Mouse (Mus musculus): Measurements from ENCODE around the gene Dna2. TPM values are rescaled to one million over a fixed set of nuclear protein-coding genes. Genes with fewer than 3 reads are reported as not detected.

Dna2 gene
- total RNA-seq, 2 experiments from 2014 or later = 3.7 to 6.7 TPM

- DNase-seq = peak; percentile 92
Observed at GRCm38 (mm10) chr10:62980039-62980954, 33.5 kb downstream of the Dna2 start, which contains the start of gene Rufy2. Rufy2 (plus strand) TSS chr10:62980223.

- no peak for DNase-seq
Observed at GRCm38 (mm10) chr10:62984072-62984471, 37.2 kb downstream of the Dna2 start.

GRCm38 (mm10) chr10:62984495-62984894 lies 37.7 kb downstream of the Dna2 start:
- DNase-seq = no peak

- DNase-seq = peak; percentile 45
Observed at GRCm38 (mm10) chr10:62987341-62987740, 40.5 kb downstream of the Dna2 start.

- DNase-seq = no peak
Observed at GRCm38 (mm10) chr10:62990636-62991035, 43.8 kb downstream of the Dna2 start.

GRCm38 (mm10) chr10:62993991-62994390 lies 47.2 kb downstream of the Dna2 start:
- no peak for DNase-seq

GRCm38 (mm10) chr10:63000584-63000983 lies 53.8 kb downstream of the Dna2 start:
- DNase-seq = no peak

- no peak for DNase-seq
Observed at GRCm38 (mm10) chr10:63003252-63003651, 56.4 kb downstream of the Dna2 start.

GRCm38 (mm10) chr10:63004556-63004955 lies 57.7 kb downstream of the Dna2 start:
- no peak for DNase-seq

- DNase-seq = no peak
Observed at GRCm38 (mm10) chr10:63008193-63008592, 61.4 kb downstream of the Dna2 start.

GRCm38 (mm10) chr10:63010268-63010667 lies 63.4 kb downstream of the Dna2 start:
- DNase-seq = no peak

GRCm38 (mm10) chr10:63011556-63011955 lies 64.7 kb downstream of the Dna2 start:
- DNase-seq = no peak

GRCm38 (mm10) chr10:63013476-63013875 lies 66.7 kb downstream of the Dna2 start:
- no peak for DNase-seq

- DNase-seq = no peak
Observed at GRCm38 (mm10) chr10:63014168-63014567, 67.3 kb downstream of the Dna2 start.

GRCm38 (mm10) chr10:63019304-63019703 lies 72.5 kb downstream of the Dna2 start:
- no peak for DNase-seq

- DNase-seq = no peak
Observed at GRCm38 (mm10) chr10:63021702-63022101, 74.9 kb downstream of the Dna2 start.

GRCm38 (mm10) chr10:63022541-63023120 lies 75.8 kb downstream of the Dna2 start:
- no peak for DNase-seq

- DNase-seq = peak; percentile 84
Observed at GRCm38 (mm10) chr10:63023121-63023748, 76.4 kb downstream of the Dna2 start.

Other genes starting within 250 kb of the Dna2 start
- gene Stox1, start 220.9 kb upstream of the Dna2 start, total RNA-seq (2021) = 1 to 10 TPM; 1.1 to 1.8 TPM
- gene Ccar1, start 154.7 kb upstream of the Dna2 start, total RNA-seq (2021) = 10 to 100 TPM; 67.4 to 75.2 TPM
- 10 to 100 TPM in 1 of 2 experiments, 1 to 10 TPM in 1; 7.3 to 12.8 TPM for gene Tet1, start 38.0 kb upstream of the Dna2 start, total RNA-seq (2021)
- 10 to 100 TPM; 41.5 to 45.3 TPM for gene Slc25a16, start 26.4 kb upstream of the Dna2 start, total RNA-seq (2021)
- gene Rufy2, start 33.2 kb downstream of the Dna2 start, total RNA-seq (2021) = 10 to 100 TPM; 14.8 to 30.7 TPM
- 10 to 100 TPM; 36.4 to 51.7 TPM for gene Hnrnph3, start 77.2 kb downstream of the Dna2 start, total RNA-seq (2021)
- 1 to 10 TPM; 3.2 to 6.4 TPM for gene Pbld2, start 77.3 kb downstream of the Dna2 start, total RNA-seq (2021)
- 10 to 100 TPM; 13.0 to 31.0 TPM for gene Pbld1, start 113.1 kb downstream of the Dna2 start, total RNA-seq (2021)
- not detected for gene Atoh7, start 152.6 kb downstream of the Dna2 start, total RNA-seq (2021)